Comparison of ENCODE assay signal across 22 mouse cellular contexts in genomic region chr14:79119354-79119753, GRCm38 (mm10).
DNase-seq lines count a peak whose midpoint lies in the region; ATAC-seq and TF ChIP-seq lines count a peak whose summit lies in the region.
"Had no signal": no experiment of that assay in that cellular context is flagged by ENCODE, and none has a peak within 500 bp of the region (broad histone marks: within the 10 kb centered on the region; RNA-seq: fewer than 3 reads in every experiment).

No protein-coding gene starts in this region.

- peak; percentile 32 for DNase-seq in gastrocnemius, adult 2 months
- no peak for DNase-seq in gastrocnemius, postnatal 14 days
- DNase-seq in kidney, postnatal 0 days (ENCODE audit: low spot score): peak; percentile 31
- no peak for DNase-seq in kidney, postnatal 36 days
- DNase-seq in 416B (ENCODE audit: low read depth) (peak; percentile 39), liver (no peak)
- DNase-seq in heart, postnatal 10 days: peak; percentile 51 to 57
- no peak for DNase-seq in spleen, adult 12 weeks (ENCODE audit: low spot score)
- DNase-seq: adrenal gland, postnatal 25 days; cerebellum, adult 9-10 months; right cerebral cortex, adult 18-20 months; right cerebral cortex, postnatal 4 days; thymus, adult 18-20 months; thymus, postnatal 36 days had no signal

- TF ChIP-seq CTCF in gastrocnemius, adult 2 months (IDR thresholded peaks at IDR 0.05): no peak
- TF ChIP-seq CTCF in kidney, postnatal 0 days (IDR thresholded peaks at IDR 0.05; ENCODE audit: low read depth): no peak

- H3K9me3 ChIP-seq in kidney, postnatal 0 days (replicated peaks; ENCODE audit: low read length): no peaks in the 10 kb centered on the region
- H3K9me3 ChIP-seq: kidney, embryonic 15.5 days; midbrain, embryonic 10.5 days had no signal

- no peaks in the 10 kb centered on the region for H3K36me3 ChIP-seq in kidney, postnatal 0 days (ENCODE audit: insufficient read depth, low read length)
- H3K36me3 ChIP-seq: kidney, embryonic 15.5 days; midbrain, embryonic 10.5 days had no signal

- H3K4me1 ChIP-seq in kidney, postnatal 0 days (replicated peaks; ENCODE audit: insufficient read depth, low read length): no peaks in the 10 kb centered on the region
- H3K4me1 ChIP-seq: kidney, embryonic 15.5 days; midbrain, embryonic 10.5 days had no signal

- no peak overlapping the region for H3K4me2 ChIP-seq in kidney, postnatal 0 days (ENCODE audit: low read length)
- H3K4me2 ChIP-seq: hindbrain, embryonic 14.5 days; kidney, embryonic 15.5 days had no signal

- no peak overlapping the region for H3K4me3 ChIP-seq in gastrocnemius, adult 2 months
- H3K4me3 ChIP-seq in kidney, postnatal 0 days (replicated peaks; ENCODE audit: low read depth, low read length): no peak overlapping the region
- H3K4me3 ChIP-seq: kidney, embryonic 15.5 days; midbrain, embryonic 10.5 days; myocyte had no signal

- 81% methylated on average over 9 of the region's 9 CpGs for WGBS in kidney, postnatal 0 days

- peak overlapping the region; percentile 69 for H3K27ac ChIP-seq in gastrocnemius, adult 2 months
- no peak overlapping the region for H3K27ac ChIP-seq in kidney, postnatal 0 days
- H3K27ac ChIP-seq: hindbrain, embryonic 14.5 days; kidney, embryonic 15.5 days; liver, embryonic 14.5 days; midbrain, embryonic 10.5 days had no signal

- no peak overlapping the region for H3K9ac ChIP-seq in kidney, postnatal 0 days (ENCODE audit: low read depth, low read length)
- H3K9ac ChIP-seq: hindbrain, embryonic 14.5 days; kidney, embryonic 15.5 days; liver, embryonic 14.5 days had no signal

- no peak for ATAC-seq in kidney, postnatal 0 days (replicated peaks; ENCODE audit: low FRiP score, low read depth)
- ATAC-seq: CD4-positive, CD25-positive, alpha-beta regulatory T cell, adult 4 months; forebrain, embryonic 14.5 days; midbrain, embryonic 16.5 days had no signal

- intact Hi-C loops in gastrocnemius, adult 2 months (cut with DNase I): no loop called here
- intact Hi-C loops in gastrocnemius, postnatal 14 days (cut with DNase I; ENCODE audit: low total_unique reads): no loop called here
- intact Hi-C loops in heart, postnatal 10 days (cut with DNase I): no loop called here

- no peaks in the 10 kb centered on the region for H3K27me3 ChIP-seq in kidney, postnatal 0 days (ENCODE audit: insufficient read depth, low read length)
- H3K27me3 ChIP-seq: kidney, embryonic 15.5 days had no signal

Comparison
In these comparisons a context has a peak if more than half of its experiments do, and no peak if none do; other contexts are left out.
1. DNase-seq: peak in gastrocnemius, adult 2 months (single experiment), kidney, postnatal 0 days (single experiment), 416B (single experiment) and heart, postnatal 10 days (2 of 2); none in gastrocnemius, postnatal 14 days (single experiment), kidney, postnatal 36 days (0 of 2), spleen, adult 12 weeks (single experiment) and liver (single experiment).